Comparison of ENCODE assay signal across 9 mouse cellular contexts in genomic region chr17:84180715-84181501, GRCm38 (mm10). TPM values are rescaled to one million over a fixed set of nuclear protein-coding genes. Genes with fewer than 3 reads are reported as not detected.
DNase-seq lines count a peak whose midpoint lies in the region; ATAC-seq and TF ChIP-seq lines count a peak whose summit lies in the region.
"Had no signal": no experiment of that assay in that cellular context is flagged by ENCODE, and none has a peak within 500 bp of the region (broad histone marks: within the 10 kb centered on the region; RNA-seq: fewer than 3 reads in every experiment).

No protein-coding gene starts in this region.

- 56% methylated on average over 11 of the region's 11 CpGs for WGBS in forebrain, embryonic 11.5 days
- WGBS in forebrain, postnatal 0 days = 61% methylated on average over 11 of the region's 11 CpGs
- 50% methylated on average over 11 of the region's 11 CpGs for WGBS in embryonic facial prominence, embryonic 10.5 days
- WGBS in intestine, embryonic 15.5 days = 34% methylated on average over 11 of the region's 11 CpGs
- 26% methylated on average over 11 of the region's 11 CpGs for WGBS in lung, adult 2 months

- H3K27me3 ChIP-seq in forebrain, embryonic 11.5 days (ENCODE audit: control insufficient read depth, insufficient read depth, low read length) = no peaks in the 10 kb centered on the region
- H3K27me3 ChIP-seq in forebrain, postnatal 0 days (ENCODE audit: insufficient read depth, low read length) = no peaks in the 10 kb centered on the region
- no peaks in the 10 kb centered on the region for H3K27me3 ChIP-seq in embryonic facial prominence, embryonic 10.5 days (replicated peaks; ENCODE audit: low read depth, poor library complexity, severe bottlenecking)
- H3K27me3 ChIP-seq in intestine, embryonic 15.5 days (replicated peaks) = no peaks in the 10 kb centered on the region
- H3K27me3 ChIP-seq in splenic B cell, adult 2 months (ENCODE audit: control insufficient read depth, insufficient read depth, low read length, poor library complexity, severe bottlenecking) = no peaks in the 10 kb centered on the region
- H3K27me3 ChIP-seq: midbrain, embryonic 12.5 days had no signal

- H3K4me2 ChIP-seq in forebrain, embryonic 11.5 days (ENCODE audit: low read depth, low read length, severe bottlenecking) = no peak overlapping the region
- no peak overlapping the region for H3K4me2 ChIP-seq in forebrain, postnatal 0 days (ENCODE audit: low read depth)
- H3K4me2 ChIP-seq in intestine, embryonic 15.5 days (replicated peaks) = peak overlapping the region; percentile 15; the same call in 1 of the 2 replicates
- H3K4me2 ChIP-seq: midbrain, embryonic 12.5 days had no signal

- H3K9ac ChIP-seq in forebrain, embryonic 11.5 days (ENCODE audit: low read length) = no peak overlapping the region
- no peak overlapping the region for H3K9ac ChIP-seq in forebrain, postnatal 0 days
- H3K9ac ChIP-seq in intestine, embryonic 15.5 days = peak overlapping the region; percentile 22; the same call in 1 of the 2 replicates
- H3K9ac ChIP-seq: midbrain, embryonic 12.5 days had no signal

- peak; percentile 62 for DNase-seq in forebrain, embryonic 11.5 days (ENCODE audit: low spot score)
- no peak for DNase-seq in forebrain, postnatal 0 days
- peak; percentile 94 for DNase-seq in CD4-positive helper T cell, adult 2 months (ENCODE audit: low read depth, low spot score)
- DNase-seq in embryonic facial prominence, embryonic 10.5 days (ENCODE audit: low spot score) = peak; percentile 38
- DNase-seq in lung, adult 2 months = peak; percentile 39
- peak; percentile 76 for DNase-seq in splenic B cell, adult 2 months (ENCODE audit: low read depth, low spot score)
- DNase-seq in layer of hippocampus, postnatal 25 days (ENCODE audit: extremely low spot score in 1 of 2, low spot score in 1 of 2) = no peak

- TF ChIP-seq CTCF in forebrain, postnatal 0 days (IDR thresholded peaks at IDR 0.05; ENCODE audit: low read depth) = no peak
- TF ChIP-seq CTCF in lung, adult 2 months (IDR thresholded peaks at IDR 0.05; ENCODE audit: insufficient read depth, low read length) = no peak

- no peaks in the 10 kb centered on the region for H3K36me3 ChIP-seq in forebrain, embryonic 11.5 days (ENCODE audit: control insufficient read depth, insufficient read depth, low read length)
- H3K36me3 ChIP-seq in forebrain, postnatal 0 days (ENCODE audit: insufficient read depth) = no peaks in the 10 kb centered on the region
- H3K36me3 ChIP-seq in embryonic facial prominence, embryonic 10.5 days (replicated peaks) = peaks cover 17% of the 10 kb centered on the region
- no peaks in the 10 kb centered on the region for H3K36me3 ChIP-seq in intestine, embryonic 15.5 days
- H3K36me3 ChIP-seq in splenic B cell, adult 2 months (ENCODE audit: control insufficient read depth, insufficient read depth, low read length, poor library complexity, severe bottlenecking) = peaks cover 11% of the 10 kb centered on the region
- H3K36me3 ChIP-seq: midbrain, embryonic 12.5 days had no signal

- H3K27ac ChIP-seq in forebrain, embryonic 11.5 days (ENCODE audit: low read depth, low read length) = peak overlapping the region; percentile 6; the same call in 1 of the 2 replicates
- H3K27ac ChIP-seq in forebrain, postnatal 0 days (ENCODE audit: low read depth, low read length) = no peak overlapping the region
- H3K27ac ChIP-seq in embryonic facial prominence, embryonic 10.5 days (replicated peaks) = peak overlapping the region; percentile 85
- H3K27ac ChIP-seq in intestine, embryonic 15.5 days = peak overlapping the region; percentile 94
- H3K27ac ChIP-seq: midbrain, embryonic 12.5 days had no signal

- TF ChIP-seq POLR2A in lung, adult 2 months (IDR thresholded peaks at IDR 0.05; ENCODE audit: borderline replicate concordance, extremely low read depth, low read depth, low read length) = peak; percentile 27; the same call in 1 of the 2 replicates

- H3K4me1 ChIP-seq in forebrain, embryonic 11.5 days (replicated peaks; ENCODE audit: control insufficient read depth, insufficient read depth, low read length) = peaks cover 16% of the 10 kb centered on the region
- no peaks in the 10 kb centered on the region for H3K4me1 ChIP-seq in forebrain, postnatal 0 days (ENCODE audit: insufficient read depth)
- H3K4me1 ChIP-seq in embryonic facial prominence, embryonic 10.5 days = peaks cover 53% of the 10 kb centered on the region
- H3K4me1 ChIP-seq in intestine, embryonic 15.5 days (replicated peaks) = peaks cover 41% of the 10 kb centered on the region
- peaks cover 21% of the 10 kb centered on the region for H3K4me1 ChIP-seq in lung, adult 2 months (ENCODE audit: control insufficient read depth, insufficient read depth, low read length)

- ATAC-seq in forebrain, embryonic 11.5 days (replicated peaks; ENCODE audit: low FRiP score) = no peak
- no peak for ATAC-seq in forebrain, postnatal 0 days
- peak; percentile 65 for ATAC-seq in intestine, embryonic 15.5 days

- no peak overlapping the region for H3K4me3 ChIP-seq in forebrain, embryonic 11.5 days (ENCODE audit: low read depth, low read length)
- H3K4me3 ChIP-seq in forebrain, postnatal 0 days (ENCODE audit: low read depth, low read length) = no peak overlapping the region
- H3K4me3 ChIP-seq in embryonic facial prominence, embryonic 10.5 days = no peak overlapping the region
- no peak overlapping the region for H3K4me3 ChIP-seq in intestine, embryonic 15.5 days (replicated peaks)
- no peak overlapping the region for H3K4me3 ChIP-seq in lung, adult 2 months (replicated peaks; ENCODE audit: extremely low read depth, low read depth, low read length)
- H3K4me3 ChIP-seq: midbrain, embryonic 12.5 days had no signal

- no peaks in the 10 kb centered on the region for H3K9me3 ChIP-seq in forebrain, embryonic 11.5 days (ENCODE audit: control insufficient read depth, low read length)
- no peaks in the 10 kb centered on the region for H3K9me3 ChIP-seq in forebrain, postnatal 0 days (ENCODE audit: low read length)
- H3K9me3 ChIP-seq in embryonic facial prominence, embryonic 10.5 days = no peaks in the 10 kb centered on the region
- H3K9me3 ChIP-seq in intestine, embryonic 15.5 days = no peaks in the 10 kb centered on the region
- H3K9me3 ChIP-seq: midbrain, embryonic 12.5 days had no signal

RNA-seq across cellular contexts. Expression of gene Zfp36l2, which starts 6.8 kb away (rescaled TPM):
- 11.9 and 15.3 TPM in 2 replicates for polyA plus RNA-seq in forebrain, embryonic 11.5 days (2014; fragmentation: Nextera tagmentation; extraction: Ambion mirVana)
- total RNA-seq in forebrain, postnatal 0 days (2014; rRNA removed) = 7.5 and 9.6 TPM in 2 replicates
- polyA plus RNA-seq in forebrain, postnatal 0 days (2015; fragmentation: Nextera tagmentation; extraction: Ambion mirVana) = 3.8 and 5.1 TPM in 2 replicates
- 10.8 and 12.0 TPM in 2 replicates for polyA plus RNA-seq in embryonic facial prominence, embryonic 10.5 days (2016; fragmentation: Nextera tagmentation; extraction: Ambion mirVana)
- 23.2 and 29.7 TPM in 2 replicates for polyA plus RNA-seq in intestine, embryonic 15.5 days (2015; fragmentation: Nextera tagmentation; extraction: Ambion mirVana)
- 101 and 187 TPM in 2 replicates for polyA plus RNA-seq in lung, adult 2 months (2012; rRNA removed)
- 10 to 100 TPM; 26.6 to 28.7 TPM for total RNA-seq in layer of hippocampus, postnatal 25 days (2021)

Comparison
In these comparisons a context has a peak if more than half of its experiments do, and no peak if none do; other contexts are left out.
1. DNase-seq: peak in forebrain, embryonic 11.5 days (single experiment), CD4-positive helper T cell, adult 2 months (single experiment), embryonic facial prominence, embryonic 10.5 days (single experiment), lung, adult 2 months (single experiment) and splenic B cell, adult 2 months (single experiment); none in forebrain, postnatal 0 days (single experiment) and layer of hippocampus, postnatal 25 days (0 of 2).